Mouse (Mus musculus) limb, embryonic 15.5 days (tissue): ENCODE measurements at regions not wholly inside any gene's neighbourhood (a gene's known extent, or its start where the extent isn't known, plus 50 kb on each side); places are given as distances from the start of the nearest gene placed in this dataset.

Source experiments
- ATAC-seq: fragments of 200-750 bp; cut with Nextera tagmentation; 2 replicates; pipeline ENCODE4 v1.8.0; 2017; ENCODE audit warnings: low read depth, moderate TSS enrichment; ENCODE audit not compliant: insufficient number of reproducible peaks, low FRiP score, low TSS enrichment
- H3K27ac ChIP-seq: fragments of 300-500 bp; sonication (generic); 2 replicates; pipeline ENCODE4 v1.5.1; 2015; ENCODE audit warnings: moderate library complexity, mild to moderate bottlenecking, inconsistent platforms
- H3K27me3 ChIP-seq: fragments of 300-500 bp; sonication (generic); 2 replicates; pipeline ENCODE4 v1.6.1; 2015; ENCODE audit warnings: inconsistent platforms
- H3K36me3 ChIP-seq: fragments of 300-500 bp; sonication (generic); 2 replicates; pipeline ENCODE4 v1.6.1; 2015; ENCODE audit warnings: inconsistent platforms
- H3K4me1 ChIP-seq: fragments of 300-500 bp; sonication (generic); 2 replicates; pipeline ENCODE4 v1.6.1; 2015; ENCODE audit warnings: inconsistent platforms
- H3K4me2 ChIP-seq: fragments of 300-500 bp; sonication (generic); 2 replicates; pipeline ENCODE4 v1.6.1; 2015; ENCODE audit warnings: mild to moderate bottlenecking, inconsistent platforms
- H3K4me3 ChIP-seq: fragments of 300-500 bp; sonication (generic); 2 replicates; pipeline ENCODE4 v1.5.1; 2015; ENCODE audit warnings: mild to moderate bottlenecking, inconsistent platforms
- H3K9ac ChIP-seq: fragments of 300-500 bp; sonication (generic); 2 replicates; pipeline ENCODE4 v1.6.1; 2015; ENCODE audit warnings: inconsistent platforms
- H3K9me3 ChIP-seq: fragments of 300-500 bp; sonication (generic); 2 replicates; pipeline ENCODE4 v1.6.1; 2016; ENCODE audit warnings: inconsistent platforms
- WGBS: fragments of 180-500 bp; shearing (Covaris S2); methylation state at CpG from one replicate; pipeline ENCODE4 v1.1.7; 2015; 5-methylcytosine and 5-hydroxymethylcytosine counted together

- WGBS = 58% methylated on average over 2 of the region's 2 CpGs
- Histone ChIP-seq H3K9me3 (peaks cover 3% of the 10 kb centered on the region; the same call in 1 of the 2 replicates), H3K4me3 (no peak overlapping the region), H3K36me3 (no peaks in the 10 kb centered on the region), H3K4me1 (no peaks in the 10 kb centered on the region), H3K27me3 (no peaks in the 10 kb centered on the region), H3K4me2 (no peak overlapping the region), H3K9ac (no peak overlapping the region), H3K27ac (no peak overlapping the region)
- no peak for ATAC-seq
Measured at GRCm38 (mm10) chr8:56784441-56784840, 233.6 kb downstream of the Fbxo8 start.

- Histone ChIP-seq H3K4me3 (no peak overlapping the region), H3K9me3 (no peaks in the 10 kb centered on the region), H3K27ac (no peak overlapping the region), H3K4me2 (no peak overlapping the region), H3K9ac (no peak overlapping the region), H3K36me3 (no peaks in the 10 kb centered on the region), H3K4me1 (no peaks in the 10 kb centered on the region), H3K27me3 (no peaks in the 10 kb centered on the region)
- whole genome bisulfite sequencing = 88% methylated on average over 2 of the region's 2 CpGs
- no peak for ATAC-seq
Measured at GRCm38 (mm10) chr8:56789549-56790270, 238.8 kb downstream of the Fbxo8 start.

GRCm38 (mm10) chr8:56832651-56833050, 281.8 kb downstream of the Fbxo8 start:
- no peak overlapping the region for H3K27ac ChIP-seq
- 30% methylated on average over 5 of the region's 5 CpGs for WGBS
- no peak for ATAC-seq

DNA sequence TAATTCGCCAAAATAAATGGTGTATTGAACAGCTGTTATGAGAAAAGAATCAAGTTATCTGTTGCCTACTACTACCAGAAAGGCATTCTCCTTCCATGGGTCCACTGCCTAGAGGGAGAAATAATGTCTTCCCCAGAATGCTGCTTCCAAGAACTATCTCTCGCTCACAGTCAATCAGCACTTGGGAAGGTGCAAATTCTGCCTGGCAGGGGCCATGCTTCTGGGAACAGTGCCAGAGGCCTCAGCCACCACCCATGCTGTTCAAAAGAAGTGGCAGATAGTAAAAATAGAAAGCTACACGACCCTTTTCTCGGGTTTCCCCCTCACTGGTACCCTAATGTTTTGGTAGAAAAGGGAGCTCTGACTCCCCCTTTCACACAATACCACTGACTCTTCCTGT, 282.2 kb downstream of the Fbxo8 start:
- WGBS = 17% methylated on average over 4 of the region's 4 CpGs
- Histone ChIP-seq H3K27ac (no peak overlapping the region), H3K4me1 (peaks cover 4% of the 10 kb centered on the region; the same call in 1 of the 2 replicates), H3K9ac (no peak overlapping the region), H3K4me3 (no peak overlapping the region), H3K4me2 (no peak overlapping the region), H3K36me3 (no peaks in the 10 kb centered on the region), H3K27me3 (no peaks in the 10 kb centered on the region), H3K9me3 (no peaks in the 10 kb centered on the region)
- no peak for ATAC-seq

More at GRCm38 (mm10) chr8:56832651-56833050, 281.8 kb downstream of the Fbxo8 start:
- no peak overlapping the region for H3K4me2 ChIP-seq
- H3K9ac ChIP-seq = no peak overlapping the region
- peaks cover 4% of the 10 kb centered on the region; the same call in 1 of the 2 replicates for H3K4me1 ChIP-seq
- H3K27me3 ChIP-seq = no peaks in the 10 kb centered on the region
- H3K36me3 ChIP-seq = no peaks in the 10 kb centered on the region
- no peaks in the 10 kb centered on the region for H3K9me3 ChIP-seq
- H3K4me3 ChIP-seq = no peak overlapping the region

- H3K27me3 ChIP-seq = no peaks in the 10 kb centered on the region
- 47% methylated on average over 8 of the region's 8 CpGs for WGBS
- no peak for ATAC-seq
- no peak overlapping the region for H3K4me2 ChIP-seq
- no peak overlapping the region for H3K9ac ChIP-seq
- no peak overlapping the region for H3K27ac ChIP-seq
- no peaks in the 10 kb centered on the region for H3K4me1 ChIP-seq
- H3K9me3 ChIP-seq = no peaks in the 10 kb centered on the region
- H3K36me3 ChIP-seq = no peaks in the 10 kb centered on the region
- no peak overlapping the region for H3K4me3 ChIP-seq
Measured at GRCm38 (mm10) chr8:56883449-56883848, 332.6 kb downstream of the Fbxo8 start.

DNA sequence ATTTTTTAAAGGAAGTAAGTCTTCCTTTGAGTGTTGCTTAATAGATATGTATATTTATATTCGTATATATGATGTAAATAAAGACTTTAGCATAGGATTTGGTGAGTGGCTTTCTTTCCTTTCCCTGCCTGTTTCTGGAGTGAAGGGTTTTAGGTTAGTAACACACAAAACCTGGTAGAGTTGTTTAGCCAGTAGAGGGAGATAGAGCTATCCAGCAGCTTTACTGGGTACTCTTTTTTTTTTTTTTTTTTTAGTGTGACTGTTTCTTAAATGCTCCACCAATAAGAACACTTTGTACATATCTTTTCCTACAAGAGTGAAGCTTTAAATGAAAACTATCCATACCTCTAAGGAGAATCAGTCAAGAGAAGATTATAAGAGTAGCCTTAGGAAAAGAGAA, 333.3 kb downstream of the Fbxo8 start:
- no peak overlapping the region for H3K9ac ChIP-seq
- H3K4me1 ChIP-seq = no peaks in the 10 kb centered on the region
- H3K36me3 ChIP-seq = no peaks in the 10 kb centered on the region
- no peaks in the 10 kb centered on the region for H3K9me3 ChIP-seq
- no peak overlapping the region for H3K27ac ChIP-seq
- H3K27me3 ChIP-seq = no peaks in the 10 kb centered on the region
- H3K4me3 ChIP-seq = no peak overlapping the region
- 11% methylated on average over 1 of the region's 1 CpGs for WGBS
- no peak for ATAC-seq
- no peak overlapping the region for H3K4me2 ChIP-seq

DNA sequence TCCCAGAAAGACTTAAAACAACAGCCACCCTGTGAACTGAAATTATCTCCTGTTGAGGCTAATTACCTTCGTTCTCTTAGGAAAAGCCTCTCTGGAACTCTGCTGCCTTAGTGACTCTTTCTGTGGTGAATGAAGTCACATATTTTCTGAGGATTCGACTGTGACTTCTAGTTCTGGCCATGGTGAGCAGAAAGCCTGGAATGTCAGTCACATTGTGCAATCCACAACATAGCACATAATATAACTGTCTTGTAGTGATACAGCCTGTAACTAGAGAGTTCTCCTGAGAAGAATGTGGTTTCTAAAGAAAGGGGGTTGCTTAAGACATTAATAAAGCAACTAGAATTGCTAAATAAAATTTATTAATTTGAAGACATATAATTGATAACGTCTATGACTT, 342.7 kb downstream of the Fbxo8 start:
- Histone ChIP-seq H3K4me3 (no peak overlapping the region), H3K27me3 (no peaks in the 10 kb centered on the region), H3K36me3 (no peaks in the 10 kb centered on the region), H3K27ac (no peak overlapping the region), H3K9ac (no peak overlapping the region), H3K9me3 (no peaks in the 10 kb centered on the region), H3K4me2 (no peak overlapping the region), H3K4me1 (no peaks in the 10 kb centered on the region)
- no peak for ATAC-seq
- WGBS = 38% methylated on average over 3 of the region's 3 CpGs

DNA sequence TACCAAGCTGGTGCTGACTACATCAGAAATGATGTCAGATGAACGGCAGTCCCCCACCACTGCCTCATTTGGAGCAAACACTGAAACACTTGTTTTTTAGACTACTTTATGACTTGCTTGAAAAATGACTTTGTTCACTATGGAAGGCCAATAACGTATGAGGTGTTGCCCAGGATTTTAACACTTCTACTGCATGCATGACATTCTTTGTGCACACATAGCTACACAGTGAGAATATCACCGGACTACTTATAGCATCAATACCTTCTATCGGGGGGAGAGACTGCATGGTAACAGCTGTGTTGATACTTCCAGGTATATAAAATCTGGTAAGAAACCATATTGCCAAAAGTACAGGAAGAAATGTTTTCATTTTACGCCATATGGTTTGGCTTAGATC, 364.5 kb downstream of the Fbxo8 start:
- Histone ChIP-seq H3K9ac (no peak overlapping the region), H3K4me1 (no peaks in the 10 kb centered on the region), H3K36me3 (no peaks in the 10 kb centered on the region), H3K27me3 (no peaks in the 10 kb centered on the region), H3K27ac (no peak overlapping the region), H3K4me2 (no peak overlapping the region), H3K4me3 (no peak overlapping the region), H3K9me3 (no peaks in the 10 kb centered on the region)
- 42% methylated on average over 5 of the region's 5 CpGs for WGBS
- ATAC-seq = no peak

- no peak for ATAC-seq
- Histone ChIP-seq H3K9ac (no peak overlapping the region), H3K4me2 (no peak overlapping the region), H3K9me3 (no peaks in the 10 kb centered on the region), H3K27ac (no peak overlapping the region), H3K4me3 (no peak overlapping the region), H3K27me3 (no peaks in the 10 kb centered on the region), H3K4me1 (no peaks in the 10 kb centered on the region), H3K36me3 (no peaks in the 10 kb centered on the region)
- 39% methylated on average over 5 of the region's 5 CpGs for WGBS
Measured at GRCm38 (mm10) chr8:56915989-56916388, 365.1 kb downstream of the Fbxo8 start.

- no peak overlapping the region for H3K4me3 ChIP-seq
- H3K4me2 ChIP-seq = no peak overlapping the region
- no peak for ATAC-seq
- 15% methylated on average over 1 of the region's 1 CpGs for WGBS
- H3K27ac ChIP-seq = no peak overlapping the region
- H3K36me3 ChIP-seq = no peaks in the 10 kb centered on the region
- no peaks in the 10 kb centered on the region for H3K4me1 ChIP-seq
- no peak overlapping the region for H3K9ac ChIP-seq
- no peaks in the 10 kb centered on the region for H3K27me3 ChIP-seq
- no peaks in the 10 kb centered on the region for H3K9me3 ChIP-seq
Measured at GRCm38 (mm10) chr8:56924724-56925123, 373.8 kb downstream of the Fbxo8 start.

DNA sequence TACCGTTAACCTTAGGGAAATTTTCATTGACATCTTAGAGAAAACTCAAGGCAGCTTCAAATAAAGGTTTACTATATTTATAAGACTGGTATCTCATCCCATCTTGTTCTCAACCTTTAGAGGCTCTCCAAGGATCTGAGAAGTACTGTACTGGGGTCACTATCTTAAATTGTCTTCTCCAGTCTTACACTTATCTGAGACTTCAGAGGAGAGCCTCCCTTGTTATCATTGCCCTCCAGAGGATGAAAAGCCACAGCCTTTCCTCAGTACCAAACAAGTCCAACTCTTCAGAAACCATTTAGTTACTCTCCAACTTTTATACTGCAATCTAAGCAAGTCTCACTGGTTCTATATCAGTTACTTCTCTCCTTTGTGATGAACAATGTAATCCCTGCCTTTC, 376.3 kb downstream of the Fbxo8 start:
- Histone ChIP-seq H3K27me3 (no peaks in the 10 kb centered on the region), H3K9me3 (no peaks in the 10 kb centered on the region), H3K27ac (no peak overlapping the region), H3K9ac (no peak overlapping the region), H3K4me1 (no peaks in the 10 kb centered on the region), H3K4me3 (no peak overlapping the region), H3K36me3 (no peaks in the 10 kb centered on the region), H3K4me2 (no peak overlapping the region)
- 89% methylated on average over 1 of the region's 1 CpGs for WGBS
- no peak for ATAC-seq

- ATAC-seq = no peak
- no peaks in the 10 kb centered on the region for H3K4me1 ChIP-seq
- WGBS = 51% methylated on average over 6 of the region's 6 CpGs
- no peaks in the 10 kb centered on the region for H3K27me3 ChIP-seq
- no peak overlapping the region for H3K9ac ChIP-seq
- H3K27ac ChIP-seq = no peak overlapping the region
- no peaks in the 10 kb centered on the region for H3K36me3 ChIP-seq
- no peak overlapping the region for H3K4me2 ChIP-seq
- H3K9me3 ChIP-seq = no peaks in the 10 kb centered on the region
- H3K4me3 ChIP-seq = no peak overlapping the region
Measured at GRCm38 (mm10) chr8:56929076-56929475, 378.2 kb downstream of the Fbxo8 start.

DNA sequence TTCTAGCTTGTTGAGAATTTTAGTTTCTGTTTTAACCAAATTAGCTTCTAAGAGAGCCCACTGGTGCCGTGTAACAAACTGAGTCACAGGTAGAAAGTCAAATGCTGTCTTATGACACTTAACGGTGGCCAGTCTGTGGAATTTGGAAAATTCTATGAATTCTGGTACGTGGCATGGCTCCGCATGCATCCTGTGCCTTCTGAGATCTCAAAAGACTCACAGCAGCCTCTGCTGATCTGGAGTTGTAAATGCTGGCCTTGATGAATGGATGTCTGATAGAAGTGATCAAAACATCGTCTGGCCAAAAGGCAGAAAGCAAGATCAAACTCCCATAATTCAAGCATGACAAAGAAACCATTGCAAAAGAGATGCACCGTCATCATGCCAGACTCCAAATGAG, 381.5 kb downstream of the Fbxo8 start:
- Histone ChIP-seq H3K36me3 (no peaks in the 10 kb centered on the region), H3K4me2 (no peak overlapping the region), H3K4me3 (no peak overlapping the region), H3K9ac (no peak overlapping the region), H3K9me3 (no peaks in the 10 kb centered on the region), H3K4me1 (no peaks in the 10 kb centered on the region), H3K27me3 (no peaks in the 10 kb centered on the region), H3K27ac (no peak overlapping the region)
- WGBS = 34% methylated on average over 6 of the region's 6 CpGs
- ATAC-seq = no peak
